Mouse (Mus musculus): ENCODE results near the gene Elobl. TPM values are rescaled to one million over a fixed set of nuclear protein-coding genes. Genes with fewer than 3 reads are reported as not detected.

Elobl gene
- polyA plus RNA-seq, 1 experiment, result not detected

- no peak overlapping the region for H3K27ac ChIP-seq (ENCODE audit: insufficient read depth, low read depth, low read length)
- H3K4me1 ChIP-seq (ENCODE audit: control insufficient read depth, insufficient read depth, low read length), result no peaks in the 10 kb centered on the region
- TF ChIP-seq CTCF (IDR thresholded peaks at IDR 0.05; ENCODE audit: insufficient read depth, low read depth, low read length) (no peak), POLR2A (IDR thresholded peaks at IDR 0.05; ENCODE audit: insufficient read depth, low read depth, low read length) (no peak)
- no peak overlapping the region for H3K4me3 ChIP-seq (ENCODE audit: insufficient read depth, low read depth, low read length)
- WGBS, result 91% methylated on average over 7 of the region's 7 CpGs
Observed at GRCm38 (mm10) chr11:88994492-88994891, 27.8 kb upstream of the Elobl start.

- no peak overlapping the region for H3K4me3 ChIP-seq (ENCODE audit: insufficient read depth, low read depth, low read length)
- no peak overlapping the region for H3K27ac ChIP-seq (ENCODE audit: insufficient read depth, low read depth, low read length)
- H3K4me1 ChIP-seq (ENCODE audit: control insufficient read depth, insufficient read depth, low read length), result no peaks in the 10 kb centered on the region
- 33% methylated on average over 5 of the region's 5 CpGs for WGBS
- TF ChIP-seq POLR2A (IDR thresholded peaks at IDR 0.05; ENCODE audit: insufficient read depth, low read depth, low read length) (no peak), CTCF (IDR thresholded peaks at IDR 0.05; ENCODE audit: insufficient read depth, low read depth, low read length) (no peak)
Observed at GRCm38 (mm10) chr11:88993625-88994024, 26.9 kb upstream of the Elobl start.

- TF ChIP-seq POLR2A (IDR thresholded peaks at IDR 0.05; ENCODE audit: insufficient read depth, low read depth, low read length) (no peak), CTCF (IDR thresholded peaks at IDR 0.05; ENCODE audit: insufficient read depth, low read depth, low read length) (no peak)
- WGBS, result 46% methylated on average over 7 of the region's 7 CpGs
- Histone ChIP-seq H3K4me1 (ENCODE audit: control insufficient read depth, insufficient read depth, low read length) (no peaks in the 10 kb centered on the region), H3K27ac (ENCODE audit: insufficient read depth, low read depth, low read length) (no peak overlapping the region), H3K4me3 (ENCODE audit: insufficient read depth, low read depth, low read length) (no peak overlapping the region)
Observed at GRCm38 (mm10) chr11:88993186-88993585, 26.5 kb upstream of the Elobl start.

GRCm38 (mm10) chr11:88989530-88989929, 22.8 kb upstream of the Elobl start:
- Histone ChIP-seq H3K4me3 (ENCODE audit: insufficient read depth, low read depth, low read length) (no peak overlapping the region), H3K27ac (ENCODE audit: insufficient read depth, low read depth, low read length) (no peak overlapping the region), H3K4me1 (ENCODE audit: control insufficient read depth, insufficient read depth, low read length) (no peaks in the 10 kb centered on the region)
- TF ChIP-seq CTCF (IDR thresholded peaks at IDR 0.05; ENCODE audit: insufficient read depth, low read depth, low read length) (no peak), POLR2A (IDR thresholded peaks at IDR 0.05; ENCODE audit: insufficient read depth, low read depth, low read length) (no peak)
- 82% methylated on average over 5 of the region's 5 CpGs for WGBS

DNA sequence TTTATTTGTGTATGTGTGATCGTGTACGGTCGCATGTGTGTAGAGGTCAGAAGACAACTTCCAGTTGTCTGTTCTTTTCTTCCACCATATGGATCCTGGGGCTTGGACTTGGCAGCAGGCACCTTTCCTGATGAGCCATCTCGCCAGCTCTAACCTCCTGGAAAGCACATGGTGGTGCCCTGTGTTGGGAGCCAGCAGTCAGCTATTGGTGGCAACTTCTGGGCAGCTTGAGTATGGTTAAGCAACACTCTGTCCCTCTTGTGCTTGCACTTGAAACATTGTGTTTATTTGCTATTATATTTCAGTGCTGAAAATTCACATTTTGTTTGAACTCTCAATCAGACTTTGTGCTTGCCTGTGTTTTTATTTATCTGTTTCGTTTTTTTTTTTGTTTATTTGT, 22.2 kb upstream of the Elobl start:
- no peak overlapping the region for H3K27ac ChIP-seq (ENCODE audit: insufficient read depth, low read depth, low read length)
- 83% methylated on average over 5 of the region's 5 CpGs for WGBS
- no peak overlapping the region for H3K4me3 ChIP-seq (ENCODE audit: insufficient read depth, low read depth, low read length)
- H3K4me1 ChIP-seq (ENCODE audit: control insufficient read depth, insufficient read depth, low read length), result no peaks in the 10 kb centered on the region
- TF ChIP-seq CTCF (IDR thresholded peaks at IDR 0.05; ENCODE audit: insufficient read depth, low read depth, low read length) (no peak), POLR2A (IDR thresholded peaks at IDR 0.05; ENCODE audit: insufficient read depth, low read depth, low read length) (no peak)

DNA sequence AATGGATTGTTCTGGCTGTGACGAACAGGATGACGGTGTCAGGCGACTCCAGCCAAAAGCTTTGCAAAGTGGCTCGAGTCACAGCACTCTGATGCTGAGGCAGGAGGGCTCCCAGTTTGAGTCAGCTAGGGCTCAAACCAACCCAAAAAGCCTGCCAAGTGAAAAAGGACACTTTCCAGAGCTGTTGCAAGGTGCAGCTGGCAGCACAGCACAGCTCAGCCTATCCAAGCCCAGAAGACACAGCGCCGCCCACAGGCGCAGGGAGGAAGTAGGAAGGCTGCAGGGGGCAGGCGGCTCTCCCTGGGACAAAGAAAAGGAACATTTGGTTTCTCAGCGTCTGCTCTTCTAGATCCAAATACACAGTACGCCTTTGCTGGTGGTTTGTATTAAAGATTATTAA, 19.9 kb upstream of the Elobl start:
- WGBS, result 85% methylated on average over 10 of the region's 10 CpGs
- TF ChIP-seq CTCF (IDR thresholded peaks at IDR 0.05; ENCODE audit: insufficient read depth, low read depth, low read length) (no peak), POLR2A (IDR thresholded peaks at IDR 0.05; ENCODE audit: insufficient read depth, low read depth, low read length) (no peak)
- Histone ChIP-seq H3K4me1 (ENCODE audit: control insufficient read depth, insufficient read depth, low read length) (no peaks in the 10 kb centered on the region), H3K4me3 (ENCODE audit: insufficient read depth, low read depth, low read length) (no peak overlapping the region), H3K27ac (ENCODE audit: insufficient read depth, low read depth, low read length) (no peak overlapping the region)

DNA sequence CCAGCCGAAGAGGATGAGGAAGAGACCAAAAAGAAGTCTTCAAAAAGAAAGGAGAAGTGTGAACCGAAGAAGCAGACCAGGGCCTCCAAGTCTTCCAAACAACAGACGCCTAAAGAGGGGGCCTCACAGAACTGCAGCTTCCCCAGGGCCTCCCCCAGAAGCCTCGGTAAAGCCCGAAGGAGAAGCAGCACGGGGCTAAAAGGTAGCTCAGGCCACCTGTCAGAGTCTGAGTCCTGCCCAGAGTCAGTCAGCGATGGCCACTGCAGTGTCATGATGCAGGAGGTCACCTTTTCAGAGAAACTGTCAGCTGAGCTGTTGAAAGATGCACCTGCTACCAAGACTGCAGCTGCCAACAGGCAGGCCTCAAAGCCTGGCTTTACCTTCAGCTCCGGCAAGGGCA, 14.6 kb upstream of the Elobl start:
- Histone ChIP-seq H3K4me1 (ENCODE audit: control insufficient read depth, insufficient read depth, low read length) (no peaks in the 10 kb centered on the region), H3K4me3 (ENCODE audit: insufficient read depth, low read depth, low read length) (no peak overlapping the region), H3K27ac (ENCODE audit: insufficient read depth, low read depth, low read length) (no peak overlapping the region)
- TF ChIP-seq POLR2A (IDR thresholded peaks at IDR 0.05; ENCODE audit: insufficient read depth, low read depth, low read length) (no peak), CTCF (IDR thresholded peaks at IDR 0.05; ENCODE audit: insufficient read depth, low read depth, low read length) (no peak)
- WGBS, result 86% methylated on average over 8 of the region's 8 CpGs

DNA sequence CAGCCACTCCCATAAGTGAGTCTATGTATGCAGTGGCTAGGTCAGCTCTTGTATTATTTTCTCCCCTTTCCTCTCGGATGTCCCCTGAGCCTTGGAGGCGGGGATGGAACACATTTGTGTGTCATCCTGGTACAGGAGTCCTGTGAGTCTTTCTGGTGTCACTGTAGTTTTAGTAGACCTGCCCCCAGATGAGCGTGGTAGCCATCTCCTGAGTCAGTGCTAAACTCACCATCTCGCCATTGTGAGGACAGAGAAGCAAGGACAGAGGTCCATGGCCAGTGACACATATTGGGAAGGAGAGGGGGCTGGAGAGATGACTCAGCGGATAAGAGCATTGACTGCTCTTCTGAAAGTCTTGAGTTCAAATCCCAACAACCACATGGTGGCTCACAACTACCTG, 10.5 kb upstream of the Elobl start:
- 96% methylated on average over 5 of the region's 5 CpGs for WGBS
- H3K27ac ChIP-seq (ENCODE audit: insufficient read depth, low read depth, low read length), result no peak overlapping the region
- TF ChIP-seq POLR2A (IDR thresholded peaks at IDR 0.05; ENCODE audit: insufficient read depth, low read depth, low read length), result no peak
- no peak for TF ChIP-seq CTCF (IDR thresholded peaks at IDR 0.05; ENCODE audit: insufficient read depth, low read depth, low read length)
- H3K4me1 ChIP-seq (ENCODE audit: control insufficient read depth, insufficient read depth, low read length), result peaks cover 8% of the 10 kb centered on the region; the same call in 1 of the 2 replicates
- no peak overlapping the region for H3K4me3 ChIP-seq (ENCODE audit: insufficient read depth, low read depth, low read length)

DNA sequence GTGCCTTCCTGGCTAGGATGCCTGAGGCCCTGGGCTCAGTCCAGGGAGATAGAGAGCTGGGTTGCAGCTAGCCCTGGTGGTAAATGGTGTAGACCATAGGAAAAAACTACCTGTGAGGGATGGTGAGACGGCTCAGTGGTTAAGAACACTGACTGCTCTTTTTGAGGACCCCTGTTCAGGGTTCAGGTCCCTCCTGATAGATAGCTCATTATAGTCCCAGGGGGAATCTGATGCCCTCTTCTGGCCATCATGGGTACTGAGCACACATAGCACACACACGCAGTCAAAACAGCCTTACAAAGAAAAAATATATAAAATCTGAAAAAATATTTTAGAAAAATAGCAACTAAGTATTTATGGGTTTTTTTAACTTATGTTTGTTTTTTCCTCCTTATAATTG, 9.6 kb upstream of the Elobl start:
- H3K4me1 ChIP-seq (ENCODE audit: control insufficient read depth, insufficient read depth, low read length), result peaks cover 8% of the 10 kb centered on the region; the same call in 1 of the 2 replicates
- TF ChIP-seq CTCF (IDR thresholded peaks at IDR 0.05; ENCODE audit: insufficient read depth, low read depth, low read length) (no peak), POLR2A (IDR thresholded peaks at IDR 0.05; ENCODE audit: insufficient read depth, low read depth, low read length) (no peak)
- 96% methylated on average over 2 of the region's 2 CpGs for WGBS
- no peak overlapping the region for H3K4me3 ChIP-seq (ENCODE audit: insufficient read depth, low read depth, low read length)
- no peak overlapping the region for H3K27ac ChIP-seq (ENCODE audit: insufficient read depth, low read depth, low read length)
